Mouse (Mus musculus) cerebellum, adult 2 months (tissue): ENCODE data around the gene Orai1.

Experiments used
- CTCF ChIP-seq: fragments of 200-500 bp; IDR thresholded peaks from 2 replicates; pipeline ENCODE4 v1.5.1; 2011; ENCODE audit warnings: low read depth, mild to moderate bottlenecking, control low read depth, low read length, moderate library complexity, borderline replicate concordance; ENCODE audit not compliant: insufficient read depth
- POLR2A ChIP-seq: fragments of 200-500 bp; IDR thresholded peaks from 2 replicates; pipeline ENCODE4 v1.6.1; 2011; ENCODE audit warnings: low read length, control low read depth, borderline replicate concordance; ENCODE audit not compliant: insufficient read depth

- TF ChIP-seq CTCF (peak; percentile 49), POLR2A (no peak)
Observed at GRCm38 (mm10) chr5:123064207-123064606, 49.3 kb downstream of the Orai1 start.
